Mouse (Mus musculus): Measurements from ENCODE around the gene Mab21l2.

DNA sequence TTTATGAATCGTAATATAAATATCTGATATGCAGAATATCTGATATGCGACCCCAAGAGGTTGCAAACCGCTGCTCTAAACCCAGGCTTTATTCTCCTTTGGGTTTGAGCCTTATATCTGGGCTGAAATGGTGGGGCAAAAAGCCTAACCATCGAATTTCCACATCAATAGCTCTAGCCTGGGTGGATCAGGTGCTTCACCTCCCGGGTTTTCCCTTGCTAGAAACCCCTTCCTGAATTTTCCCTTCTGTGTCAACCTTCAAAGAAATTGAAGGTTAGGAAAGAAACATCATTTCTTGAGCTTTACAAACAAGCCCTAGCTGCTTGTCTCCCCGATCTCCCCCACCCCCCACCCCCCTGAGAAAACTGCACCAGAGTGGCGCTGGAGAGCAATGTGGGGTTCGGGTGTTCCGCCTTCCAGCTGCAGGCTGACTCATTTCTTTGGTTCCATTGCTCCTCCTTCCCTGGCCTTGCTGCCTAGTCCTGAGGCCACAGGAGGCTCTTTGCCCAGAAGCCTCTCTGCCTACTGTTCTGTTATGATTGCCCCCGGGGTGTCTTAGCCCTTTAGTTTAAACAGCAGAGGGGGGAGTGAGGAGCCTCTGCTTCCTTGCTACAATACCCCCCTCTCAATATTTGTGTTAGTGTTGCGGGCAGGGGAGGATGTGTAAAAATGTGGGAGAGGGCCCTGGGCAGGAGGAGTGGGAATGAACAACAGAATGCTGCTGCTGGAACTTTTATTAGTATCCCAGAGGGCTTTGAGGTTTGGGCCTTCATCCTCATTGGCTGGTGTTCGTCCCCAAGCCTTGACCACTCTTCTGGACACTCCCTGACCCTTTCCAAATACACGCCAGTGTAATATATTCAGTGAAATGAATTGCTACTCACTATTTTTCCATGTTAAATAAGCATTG is 9.5 kb downstream of the Mab21l2 start:
- TF ChIP-seq POLR2A (IDR thresholded peaks at IDR 0.05; ENCODE audit: extremely low read depth, insufficient read depth, low read length) (no peak), CTCF (IDR thresholded peaks at IDR 0.05; ENCODE audit: extremely low read depth, insufficient read depth, low read length) (no peak)

Measured in cortical plate, adult 2 months (tissue).